Mouse (Mus musculus): ENCODE results near the gene Tmem189.

DNA sequence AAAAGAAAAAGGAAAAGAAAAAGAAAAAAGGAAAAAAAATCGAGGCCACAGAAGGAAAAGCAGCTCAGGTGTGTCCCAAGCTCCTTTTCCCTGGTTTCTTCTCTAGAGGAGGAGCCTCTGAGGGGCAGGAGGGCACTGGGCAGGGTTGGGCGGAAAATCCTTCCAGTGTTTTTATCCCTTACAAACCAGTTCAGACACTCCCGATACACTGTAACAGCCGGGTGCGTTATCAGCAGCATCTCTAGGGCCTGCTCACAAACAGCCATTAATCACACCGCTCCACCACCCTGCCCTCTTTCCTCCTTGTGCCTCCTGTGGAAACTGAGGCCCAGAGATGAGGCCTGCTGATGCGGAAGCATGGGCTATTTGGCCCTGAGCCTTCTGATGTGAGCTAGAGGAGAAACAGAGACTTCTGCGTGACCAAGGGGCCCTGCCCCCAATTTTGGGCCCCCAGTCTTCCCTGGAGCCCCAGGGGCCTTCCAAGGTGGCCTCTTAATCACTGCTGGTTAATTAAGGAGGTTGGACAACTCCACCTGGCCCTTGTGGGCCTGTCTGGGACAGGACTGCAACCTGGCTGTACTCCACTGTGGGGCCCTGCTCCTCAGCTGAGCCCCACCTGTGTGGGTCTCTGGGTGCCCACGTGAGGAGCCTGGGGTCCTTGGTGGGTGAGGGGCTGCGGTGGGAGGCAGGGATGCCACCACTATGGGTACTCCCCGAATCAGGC lies 31.7 kb upstream of the Tmem189 start:
- no peak for TF ChIP-seq CTCF (conservative IDR thresholded peaks at IDR 0.05; ENCODE audit: insufficient read depth, insufficient read length, low read depth, low read length)
- TF ChIP-seq POLR2A (IDR thresholded peaks at IDR 0.05; ENCODE audit: low read depth, low read length) = no peak

All from kidney, adult 2 months (tissue).